Mouse (Mus musculus): Measurements from ENCODE around the gene Ppp2r3a.

Gene Ppp2r3a

DNA sequence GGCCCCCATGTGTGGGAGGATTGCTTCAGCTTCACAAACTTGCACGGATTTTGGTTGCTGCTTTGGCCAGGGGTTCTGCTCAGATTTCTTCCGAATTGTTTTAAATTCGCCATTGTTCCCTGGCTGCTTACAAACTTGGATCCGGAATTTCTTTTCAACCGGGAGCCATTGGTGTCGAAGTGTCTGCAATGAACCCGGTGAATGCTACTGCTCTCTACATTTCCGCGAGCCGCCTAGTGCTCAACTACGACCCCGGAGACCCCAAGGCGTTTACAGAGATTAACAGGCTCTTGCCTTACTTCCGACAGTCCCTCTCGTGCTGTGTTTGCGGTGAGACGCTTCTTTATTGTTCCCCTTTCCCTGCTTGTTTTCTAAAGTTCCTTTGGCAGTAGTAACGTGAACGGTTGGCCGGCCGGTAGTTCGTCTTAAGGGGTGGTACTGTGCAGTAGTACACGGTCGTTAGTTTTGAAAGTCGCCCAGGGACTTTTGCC, 176.5 kb downstream of the Ppp2r3a start:
- peak; percentile 53 to 63 for DNase-seq (ENCODE audit: low spot score in 2 of 2)

GRCm38 (mm10) chr9:101074332-101075021, 177.1 kb downstream of the Ppp2r3a start:
- peak; percentile 87 for DNase-seq (ENCODE audit: low spot score in 2 of 2)

GRCm38 (mm10) chr9:101073987-101074331, 177.6 kb downstream of the Ppp2r3a start, which contains the start of gene Msl2:
Msl2 (plus strand) TSS chr9:101074101.
- DNase-seq (ENCODE audit: low spot score in 2 of 2): no peak

- DNase-seq (ENCODE audit: low spot score in 2 of 2): peak; percentile 95 to 99
These were observed 178.3 kb downstream of the Ppp2r3a start for GRCm38 (mm10) chr9:101073041-101073986.

- no peak for DNase-seq (ENCODE audit: low spot score in 2 of 2)
These were observed 179.1 kb downstream of the Ppp2r3a start for GRCm38 (mm10) chr9:101072506-101072905.

- DNase-seq (ENCODE audit: low spot score in 2 of 2): no peak
These were observed 181.8 kb downstream of the Ppp2r3a start for GRCm38 (mm10) chr9:101069781-101070180.

- DNase-seq (ENCODE audit: low spot score in 2 of 2): no peak
These were observed 186.5 kb downstream of the Ppp2r3a start for GRCm38 (mm10) chr9:101065076-101065602.

DNA sequence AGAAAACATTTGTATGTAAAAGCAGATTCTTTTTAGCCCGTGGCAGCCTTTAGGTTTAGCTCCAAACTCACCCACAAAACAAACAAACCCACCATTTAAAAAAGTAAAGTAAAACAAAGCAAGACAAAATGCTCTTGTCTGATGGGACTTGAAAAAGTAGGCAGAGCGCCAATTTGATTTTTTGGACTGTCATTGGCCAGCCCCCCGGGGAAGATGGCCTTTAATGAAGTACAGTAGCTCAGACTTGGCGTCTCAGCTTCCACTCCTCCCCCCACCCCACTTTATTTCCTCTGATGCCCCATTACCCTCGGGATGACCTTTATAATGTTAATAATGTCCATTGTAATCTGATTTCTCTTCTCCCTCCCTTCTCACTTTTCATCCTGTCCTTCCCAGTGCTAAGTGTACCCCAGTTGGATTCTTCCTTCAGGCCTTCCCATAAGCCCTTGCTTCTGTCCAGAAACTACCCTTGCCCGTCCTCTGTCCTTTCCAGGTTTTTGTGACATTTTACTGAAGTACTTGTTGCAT, 189.3 kb downstream of the Ppp2r3a start:
- DNase-seq (ENCODE audit: low spot score in 2 of 2): no peak

DNA sequence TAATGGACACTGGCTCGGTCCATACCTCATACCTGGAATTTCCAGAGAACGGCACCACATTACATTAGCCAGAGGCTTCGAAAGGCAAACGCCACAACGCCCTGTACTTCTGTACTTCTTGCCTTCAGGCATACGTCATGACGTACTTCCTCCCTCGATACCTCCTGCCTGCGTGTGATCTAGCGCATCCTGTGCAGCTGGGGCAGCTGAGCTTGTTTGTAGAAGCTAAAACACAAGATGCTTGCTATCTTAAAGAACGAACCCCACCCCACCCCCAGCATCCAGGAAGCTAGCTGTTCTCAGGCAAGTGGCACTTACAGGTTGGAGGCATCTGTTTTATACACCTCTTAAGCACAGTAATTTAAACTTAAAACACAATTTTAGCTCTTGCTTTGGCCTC, 190.6 kb downstream of the Ppp2r3a start:
- DNase-seq (ENCODE audit: low spot score in 2 of 2): peak in 1 of 2 experiments; percentile 62

DNA sequence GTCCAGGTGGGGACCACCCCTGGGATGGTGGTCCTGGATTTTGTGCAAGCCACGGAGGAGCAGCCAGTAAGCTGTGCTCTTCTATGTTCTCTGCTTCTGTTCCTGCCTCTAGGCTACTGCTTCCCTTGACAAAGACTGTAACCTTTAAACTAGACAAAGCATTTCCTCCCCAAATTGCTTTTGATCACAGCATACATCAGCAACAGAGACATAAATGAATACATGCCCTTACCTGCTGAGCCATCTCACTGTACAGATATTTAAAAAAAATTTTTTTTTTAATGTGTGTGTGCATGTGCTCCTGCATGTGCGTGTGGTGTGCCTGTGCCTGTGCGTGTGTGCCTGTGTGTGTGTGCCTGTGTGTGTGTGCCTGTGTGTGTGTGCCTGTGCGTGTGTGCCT, 194.4 kb downstream of the Ppp2r3a start:
- no peak for DNase-seq (ENCODE audit: low spot score in 2 of 2)
